Mouse (Mus musculus) heart, embryonic 10.5 days (tissue): ENCODE results near the gene Klhl35. TPM values are rescaled to one million over a fixed set of nuclear protein-coding genes. Genes with fewer than 3 reads are reported as not detected.

ENCODE experiments used
- DNase-seq: peaks from one replicate; pipeline ENCODE4 v3.0.0-alpha.2; 2017; ENCODE audit warnings: low spot score
- H3K27ac ChIP-seq: fragments of 300-500 bp; sonication (generic); 2 replicates; pipeline ENCODE4 v1.5.1; 2016; ENCODE audit warnings: mild to moderate bottlenecking
- H3K27me3 ChIP-seq: fragments of 300-500 bp; sonication (generic); 2 replicates; pipeline ENCODE4 v1.6.1; 2016; ENCODE audit warnings: mild to moderate bottlenecking; ENCODE audit not compliant: poor library complexity, insufficient read depth, severe bottlenecking
- H3K36me3 ChIP-seq: fragments of 300-500 bp; sonication (generic); 2 replicates; pipeline ENCODE4 v1.6.1; 2016; ENCODE audit warnings: mild to moderate bottlenecking, moderate library complexity
- H3K4me1 ChIP-seq: fragments of 300-500 bp; sonication (generic); 2 replicates; pipeline ENCODE4 v1.6.1; 2016; ENCODE audit warnings: mild to moderate bottlenecking
- H3K4me3 ChIP-seq: fragments of 300-500 bp; sonication (generic); 2 replicates; pipeline ENCODE4 v1.5.1; 2016; ENCODE audit warnings: mild to moderate bottlenecking, moderate library complexity
- H3K9me3 ChIP-seq: fragments of 300-500 bp; sonication (generic); 2 replicates; pipeline ENCODE4 v1.6.1; 2016; ENCODE audit warnings: mild to moderate bottlenecking, moderate library complexity
- WGBS: fragments of 180-500 bp; shearing (Covaris S2); methylation state at CpG from one replicate; pipeline ENCODE4 v1.1.7; 2016; 5-methylcytosine and 5-hydroxymethylcytosine counted together
- polyA plus RNA-seq: library from polyadenylated mRNA; unstranded; fragments of >200 nt; fragmentation: Nextera tagmentation; extraction: Ambion mirVana; gene quantifications from 2 replicates; pipeline ENCODE4 v1.2.1, GENCODE M21; 2016

Klhl35 gene
- polyA plus RNA-seq, 1 experiment from 2014 or later, result 1.1 TPM

GRCm38 (mm10) chr7:99436530-99436929, 29.3 kb upstream of the Klhl35 start:
- DNase-seq, result no peak

DNA sequence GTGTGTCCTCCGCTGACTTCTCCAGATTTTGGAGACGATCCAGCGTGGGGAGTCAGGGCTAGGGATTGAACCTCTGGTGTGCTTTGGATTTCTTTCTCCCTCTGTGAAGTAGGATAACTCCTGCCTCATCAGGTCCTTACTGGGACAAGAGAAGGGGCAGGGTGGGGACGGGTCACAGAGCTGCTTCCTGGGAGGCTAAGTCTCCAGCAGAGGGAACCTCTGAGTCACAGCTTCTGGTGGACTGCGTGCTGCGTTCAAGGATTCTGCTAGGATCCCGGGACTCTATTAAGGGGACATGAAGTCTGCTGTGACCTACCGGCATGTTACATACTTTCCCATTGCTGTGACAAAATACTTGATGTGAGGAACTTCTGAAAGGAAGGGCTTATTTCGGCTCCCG, 26.9 kb upstream of the Klhl35 start:
- Histone ChIP-seq H3K9me3 (no peaks in the 10 kb centered on the region), H3K27ac (peak overlapping the region; percentile 19), H3K4me1 (peaks cover 76% of the 10 kb centered on the region), H3K36me3 (peaks cover 18% of the 10 kb centered on the region), H3K4me3 (no peak overlapping the region), H3K27me3 (no peaks in the 10 kb centered on the region)
- DNase-seq, result no peak
- 69% methylated on average over 10 of the region's 10 CpGs for WGBS

More at GRCm38 (mm10) chr7:99436530-99436929, 29.3 kb upstream of the Klhl35 start:
- peaks cover 78% of the 10 kb centered on the region for H3K4me1 ChIP-seq
- WGBS, result 15% methylated on average over 4 of the region's 4 CpGs
- peaks cover 16% of the 10 kb centered on the region for H3K36me3 ChIP-seq
- no peak overlapping the region for H3K4me3 ChIP-seq
- no peaks in the 10 kb centered on the region for H3K9me3 ChIP-seq
- peak overlapping the region; percentile 42 for H3K27ac ChIP-seq
- no peaks in the 10 kb centered on the region for H3K27me3 ChIP-seq

DNA sequence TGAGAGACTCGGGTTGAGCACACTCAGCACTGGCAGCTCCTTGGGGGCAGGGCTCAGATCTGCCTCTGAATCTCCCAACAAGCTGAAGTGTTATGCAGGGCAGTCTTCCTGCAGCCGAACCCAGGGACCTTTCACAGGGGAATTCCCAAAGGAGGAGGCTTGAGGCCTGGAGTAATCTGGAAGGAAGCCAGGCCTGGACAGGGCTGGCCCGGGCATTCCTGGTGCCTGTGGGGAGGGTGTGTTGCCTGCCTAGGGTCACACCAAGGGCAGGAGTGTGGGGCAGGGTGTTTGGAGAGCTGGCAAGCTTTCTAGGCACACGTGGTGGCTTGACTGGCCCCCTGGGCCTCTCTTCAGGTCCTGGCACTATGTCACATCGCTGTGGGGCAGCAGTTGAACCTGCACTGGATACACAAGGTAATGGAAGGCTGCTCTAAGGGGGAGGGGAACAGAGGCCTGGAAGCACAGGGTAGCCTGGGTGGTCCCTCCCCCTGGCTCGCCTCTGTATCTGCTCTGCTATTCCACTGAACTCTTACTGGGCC, 24.2 kb upstream of the Klhl35 start:
- 13% methylated on average over 6 of the region's 6 CpGs for WGBS
- peaks cover 23% of the 10 kb centered on the region for H3K36me3 ChIP-seq
- H3K4me3 ChIP-seq, result peak overlapping the region; percentile 25
- H3K9me3 ChIP-seq, result no peaks in the 10 kb centered on the region
- H3K27ac ChIP-seq, result peak overlapping the region; percentile 82
- H3K27me3 ChIP-seq, result no peaks in the 10 kb centered on the region
- peaks cover 55% of the 10 kb centered on the region for H3K4me1 ChIP-seq
- peak; percentile 86 for DNase-seq

DNA sequence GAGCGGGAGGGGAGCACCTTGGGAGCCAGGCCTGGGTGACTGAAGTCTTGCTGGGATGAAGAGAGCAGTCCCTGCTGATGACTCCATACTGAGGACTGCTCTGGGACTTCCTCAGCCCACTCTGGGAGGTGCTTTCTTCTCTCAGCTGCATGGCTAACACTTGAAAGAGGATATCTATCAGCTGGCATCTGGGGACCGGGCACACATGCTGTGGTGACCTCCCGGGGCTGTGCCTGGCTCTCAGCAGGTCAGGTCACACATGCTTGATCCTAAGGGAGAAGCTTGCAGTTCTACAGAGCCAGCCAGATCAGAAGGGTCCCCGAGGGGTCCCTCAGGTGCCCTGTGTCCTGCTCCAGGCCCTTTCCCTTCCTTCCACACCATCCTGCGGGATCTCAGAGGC, 22.6 kb upstream of the Klhl35 start:
- H3K9me3 ChIP-seq, result no peaks in the 10 kb centered on the region
- H3K27ac ChIP-seq, result peak overlapping the region; percentile 82
- no peak overlapping the region for H3K4me3 ChIP-seq
- peaks cover 46% of the 10 kb centered on the region for H3K4me1 ChIP-seq
- DNase-seq, result no peak
- H3K27me3 ChIP-seq, result no peaks in the 10 kb centered on the region
- WGBS, result 52% methylated on average over 5 of the region's 5 CpGs
- peaks cover 22% of the 10 kb centered on the region for H3K36me3 ChIP-seq

GRCm38 (mm10) chr7:99444012-99444411, 21.8 kb upstream of the Klhl35 start:
- 64% methylated on average over 6 of the region's 6 CpGs for WGBS

DNA sequence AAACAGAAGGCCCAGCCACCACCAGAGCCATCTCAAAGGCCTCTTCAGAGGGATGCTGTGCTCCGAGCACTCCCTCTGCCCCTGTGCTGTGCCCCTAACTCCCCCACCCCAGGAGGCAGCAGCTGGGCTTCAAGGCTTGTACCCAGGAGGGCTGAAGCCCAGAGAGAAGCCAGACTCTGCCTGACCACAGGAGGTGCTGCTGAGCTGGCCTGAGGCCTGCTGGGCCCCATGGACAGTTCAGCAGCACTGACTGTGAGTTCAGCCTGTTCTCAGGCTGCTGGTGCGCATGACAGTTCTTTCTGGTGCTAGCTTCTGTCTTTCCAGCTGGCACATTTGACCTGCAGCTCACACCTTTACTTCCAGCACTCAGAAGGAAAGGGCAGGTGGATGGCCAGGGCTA, 20.0 kb upstream of the Klhl35 start:
- no peak overlapping the region; the same call in 1 of the 2 replicates for H3K27ac ChIP-seq
- no peaks in the 10 kb centered on the region for H3K9me3 ChIP-seq
- no peak for DNase-seq
- peaks cover 15% of the 10 kb centered on the region for H3K36me3 ChIP-seq
- H3K4me3 ChIP-seq, result no peak overlapping the region
- H3K4me1 ChIP-seq, result peaks cover 39% of the 10 kb centered on the region
- no peaks in the 10 kb centered on the region for H3K27me3 ChIP-seq
- 78% methylated on average over 2 of the region's 2 CpGs for whole genome bisulfite sequencing

More at GRCm38 (mm10) chr7:99444012-99444411, 21.8 kb upstream of the Klhl35 start:
- Histone ChIP-seq H3K27ac (no peak overlapping the region), H3K27me3 (no peaks in the 10 kb centered on the region), H3K4me1 (peaks cover 43% of the 10 kb centered on the region), H3K9me3 (no peaks in the 10 kb centered on the region), H3K36me3 (peaks cover 15% of the 10 kb centered on the region), H3K4me3 (no peak overlapping the region)
- DNase-seq, result no peak

DNA sequence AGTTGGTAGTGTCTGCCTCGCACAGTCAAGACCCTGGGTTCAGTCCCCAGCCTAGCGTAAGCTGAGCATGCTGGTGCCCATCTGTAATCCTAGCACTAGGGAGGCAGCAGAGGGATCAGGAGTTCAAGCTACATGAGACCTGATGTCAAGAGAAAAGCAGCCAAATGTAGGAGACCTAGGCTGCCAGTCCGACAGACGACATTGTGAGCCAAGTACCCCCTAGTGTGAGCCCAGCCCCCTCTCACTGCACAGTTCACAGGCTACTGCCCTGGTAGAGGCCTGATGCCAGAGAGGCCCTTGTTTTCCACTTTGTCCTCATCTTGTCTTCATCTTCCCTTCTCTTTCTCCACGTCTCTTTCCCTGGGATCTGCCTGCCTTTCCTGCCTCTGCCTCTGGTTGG, 18.5 kb upstream of the Klhl35 start:
- Histone ChIP-seq H3K27ac (no peak overlapping the region), H3K4me3 (no peak overlapping the region), H3K27me3 (no peaks in the 10 kb centered on the region), H3K4me1 (peaks cover 26% of the 10 kb centered on the region), H3K36me3 (peaks cover 13% of the 10 kb centered on the region; the same call in 1 of the 2 replicates), H3K9me3 (no peaks in the 10 kb centered on the region)
- WGBS, result 68% methylated on average over 5 of the region's 5 CpGs
- DNase-seq, result no peak

GRCm38 (mm10) chr7:99448619-99449018, 17.2 kb upstream of the Klhl35 start:
- Histone ChIP-seq H3K27me3 (no peaks in the 10 kb centered on the region), H3K9me3 (no peaks in the 10 kb centered on the region), H3K4me1 (peaks cover 28% of the 10 kb centered on the region), H3K36me3 (peaks cover 21% of the 10 kb centered on the region; the same call in 1 of the 2 replicates), H3K27ac (no peak overlapping the region), H3K4me3 (no peak overlapping the region)
- WGBS, result 82% methylated on average over 5 of the region's 5 CpGs
- no peak for DNase-seq

DNA sequence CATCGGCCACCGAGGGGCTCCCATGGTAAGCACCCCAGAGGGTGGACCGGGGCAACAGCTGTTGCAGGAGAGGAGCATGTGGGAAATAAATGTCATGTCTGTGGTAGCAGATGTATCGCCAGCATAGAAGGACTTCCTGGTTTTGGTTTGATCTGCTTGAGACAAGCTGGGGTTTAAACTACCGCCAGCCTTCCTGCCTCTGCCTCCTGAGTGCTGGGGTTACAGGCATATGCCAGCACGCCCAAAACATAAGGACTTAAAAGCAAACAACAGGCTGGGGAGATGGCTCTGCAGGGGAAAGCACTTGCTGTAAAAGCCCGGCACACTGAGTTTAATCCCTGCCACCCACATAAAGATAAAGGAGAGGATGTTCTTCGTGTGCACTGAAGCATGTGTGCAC, 16.7 kb upstream of the Klhl35 start:
- peaks cover 30% of the 10 kb centered on the region for H3K4me1 ChIP-seq
- H3K9me3 ChIP-seq, result no peaks in the 10 kb centered on the region
- H3K27me3 ChIP-seq, result no peaks in the 10 kb centered on the region
- H3K27ac ChIP-seq, result no peak overlapping the region
- peaks cover 22% of the 10 kb centered on the region for H3K36me3 ChIP-seq
- no peak for DNase-seq
- no peak overlapping the region for H3K4me3 ChIP-seq
- 70% methylated on average over 8 of the region's 8 CpGs for WGBS

GRCm38 (mm10) chr7:99449751-99450150, 16.1 kb upstream of the Klhl35 start:
- Histone ChIP-seq H3K4me1 (peaks cover 30% of the 10 kb centered on the region), H3K27ac (no peak overlapping the region), H3K27me3 (no peaks in the 10 kb centered on the region), H3K36me3 (peaks cover 15% of the 10 kb centered on the region), H3K9me3 (no peaks in the 10 kb centered on the region), H3K4me3 (no peak overlapping the region)
- 54% methylated on average over 3 of the region's 3 CpGs for WGBS
- DNase-seq, result no peak

- Histone ChIP-seq H3K36me3 (peaks cover 17% of the 10 kb centered on the region), H3K27ac (no peak overlapping the region), H3K4me3 (no peak overlapping the region), H3K27me3 (no peaks in the 10 kb centered on the region), H3K4me1 (peaks cover 28% of the 10 kb centered on the region), H3K9me3 (no peaks in the 10 kb centered on the region)
- 0% methylated on average over 3 of the region's 3 CpGs for WGBS
- DNase-seq, result no peak
Measured at GRCm38 (mm10) chr7:99450703-99451102, 15.1 kb upstream of the Klhl35 start.

DNA sequence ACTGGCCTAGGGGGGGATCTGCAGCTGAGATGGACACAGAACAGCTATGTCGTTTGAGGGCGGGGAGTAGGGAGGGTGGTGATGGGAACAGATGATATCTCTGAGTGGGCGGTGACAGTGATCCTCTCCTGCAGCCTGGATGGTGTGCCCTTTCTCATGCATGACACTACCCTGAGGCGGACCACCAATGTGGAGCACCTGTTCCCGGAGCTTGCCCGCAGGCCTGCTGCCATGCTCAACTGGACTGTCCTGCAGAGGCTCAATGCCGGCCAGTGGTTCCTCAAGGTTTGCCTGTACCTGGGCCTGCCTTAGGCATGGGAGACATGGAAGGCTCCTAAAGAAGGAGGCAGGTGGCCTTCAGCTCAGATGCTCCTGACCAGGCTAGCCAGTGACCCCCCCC, 12.9 kb upstream of the Klhl35 start:
- H3K27ac ChIP-seq, result peak overlapping the region; percentile 2; the same call in 1 of the 2 replicates
- H3K4me1 ChIP-seq, result peaks cover 35% of the 10 kb centered on the region
- H3K9me3 ChIP-seq, result no peaks in the 10 kb centered on the region
- no peak for DNase-seq
- 0 out of 2 replicates have a peak, but pooled peaks cover 4% of the 10 kb centered on the region for H3K27me3 ChIP-seq
- H3K4me3 ChIP-seq, result no peak overlapping the region
- peaks cover 33% of the 10 kb centered on the region for H3K36me3 ChIP-seq
- 61% methylated on average over 7 of the region's 7 CpGs for WGBS

DNA sequence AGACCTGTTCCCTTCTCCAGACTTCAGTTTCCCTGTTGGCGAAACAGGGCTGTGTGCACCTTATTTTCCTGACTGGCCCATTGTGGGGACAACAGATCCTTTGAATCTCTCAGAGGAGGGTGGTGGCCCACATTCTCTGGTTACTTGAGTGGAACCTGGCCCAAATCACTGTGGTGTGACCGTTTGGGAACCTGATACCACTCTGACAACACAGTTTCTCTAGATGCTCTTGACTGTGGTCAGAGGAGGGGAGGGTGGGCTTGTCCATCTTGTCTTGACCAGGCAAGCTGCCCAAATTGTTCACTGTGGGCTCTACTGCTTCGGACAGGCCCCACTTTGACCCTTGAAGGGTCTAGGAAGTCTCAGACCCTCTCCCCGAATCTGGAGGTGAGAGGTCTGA, 11.8 kb upstream of the Klhl35 start:
- WGBS, result 79% methylated on average over 4 of the region's 4 CpGs
- Histone ChIP-seq H3K27ac (no peak overlapping the region), H3K9me3 (no peaks in the 10 kb centered on the region), H3K27me3 (0 out of 2 replicates have a peak, but pooled peaks cover 4% of the 10 kb centered on the region), H3K36me3 (peaks cover 43% of the 10 kb centered on the region), H3K4me1 (peaks cover 32% of the 10 kb centered on the region), H3K4me3 (no peak overlapping the region)
- DNase-seq, result no peak

DNA sequence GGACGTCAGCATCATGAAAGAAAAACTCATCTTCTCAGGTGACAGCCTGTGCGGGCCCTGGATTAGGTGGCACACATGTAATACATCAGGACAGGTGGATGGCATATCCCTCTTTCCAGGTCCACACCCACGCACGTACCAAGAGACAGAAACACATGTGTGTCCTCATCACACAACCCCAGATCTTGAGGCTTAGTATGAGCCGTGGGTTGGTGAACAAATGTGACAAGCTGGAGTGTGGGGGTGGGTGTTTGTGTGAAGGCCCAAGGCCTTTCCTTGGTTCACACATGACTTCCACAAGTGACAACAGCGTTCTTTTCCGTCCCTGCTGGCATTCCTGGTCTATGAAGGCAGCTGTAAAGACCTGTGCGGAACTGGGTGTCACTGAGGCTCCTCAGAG, 7.0 kb upstream of the Klhl35 start:
- H3K4me3 ChIP-seq, result no peak overlapping the region
- no peaks in the 10 kb centered on the region for H3K9me3 ChIP-seq
- WGBS, result 88% methylated on average over 8 of the region's 8 CpGs
- no peak for DNase-seq
- 0 out of 2 replicates have a peak, but pooled peaks cover 4% of the 10 kb centered on the region for H3K27me3 ChIP-seq
- H3K27ac ChIP-seq, result no peak overlapping the region
- peaks cover 14% of the 10 kb centered on the region for H3K4me1 ChIP-seq
- H3K36me3 ChIP-seq, result peaks cover 59% of the 10 kb centered on the region
